Mouse (Mus musculus) intestine, postnatal 0 days (tissue): ENCODE results near the gene Adprh. TPM values are rescaled to one million over a fixed set of nuclear protein-coding genes. Genes with fewer than 3 reads are reported as not detected.
A peak's percentile ranks its signal among the peaks of the same experiment; 100 is the strongest.

Experiments used
- ATAC-seq: fragments of 200-750 bp; cut with Nextera tagmentation; 2 replicates; pipeline ENCODE4 v1.8.0; 2017; ENCODE audit warnings: mild to moderate bottlenecking, moderate TSS enrichment, moderate library complexity
- H3K27ac ChIP-seq: fragments of 300-500 bp; sonication (generic); 2 replicates; pipeline ENCODE4 v1.5.1; 2014; ENCODE audit warnings: mild to moderate bottlenecking, low read depth, low read length, moderate library complexity
- H3K27me3 ChIP-seq: fragments of 300-500 bp; sonication (generic); replicated peaks from 2 replicates; pipeline ENCODE4 v1.6.1; 2014; ENCODE audit warnings: low read length, mixed read lengths; ENCODE audit not compliant: control insufficient read depth, insufficient read depth
- H3K36me3 ChIP-seq: fragments of 300-500 bp; sonication (generic); 2 replicates; pipeline ENCODE4 v1.6.1; 2014; ENCODE audit warnings: mild to moderate bottlenecking, moderate library complexity; ENCODE audit not compliant: control insufficient read depth, insufficient read depth
- H3K4me1 ChIP-seq: fragments of 300-500 bp; sonication (generic); replicated peaks from 2 replicates; pipeline ENCODE4 v1.6.1; 2014; ENCODE audit warnings: antibody characterized with exemption, low read length, mixed read lengths; ENCODE audit not compliant: control insufficient read depth, insufficient read depth
- H3K4me2 ChIP-seq: fragments of 300-500 bp; sonication (generic); replicated peaks from 2 replicates; pipeline ENCODE4 v1.6.1; 2014; ENCODE audit warnings: low read depth, mild to moderate bottlenecking, moderate library complexity
- H3K4me3 ChIP-seq: fragments of 300-500 bp; sonication (generic); 2 replicates; pipeline ENCODE4 v1.5.1; 2014; ENCODE audit warnings: low read depth, low read length
- H3K9ac ChIP-seq: fragments of 300-500 bp; sonication (generic); 2 replicates; pipeline ENCODE4 v1.6.1; 2014; ENCODE audit warnings: mild to moderate bottlenecking, low read depth, low read length
- H3K9me3 ChIP-seq: fragments of 300-500 bp; sonication (generic); 2 replicates; pipeline ENCODE4 v1.6.1; 2016; ENCODE audit warnings: mixed run types; ENCODE audit not compliant: control insufficient read depth
- CTCF ChIP-seq: sonication (generic); IDR thresholded peaks from 2 replicates; pipeline ENCODE4 v1.5.1; 2016; ENCODE audit warnings: low read depth, mild to moderate bottlenecking, control low read depth, antibody characterized with exemption, moderate library complexity
- WGBS: fragments of 180-500 bp; shearing (Covaris S2); extraction: QIAGEN DNeasy Blood & Tissue Kit; methylation state at CpG from one replicate; pipeline ENCODE4 v1.1.7; 2014; 5-methylcytosine and 5-hydroxymethylcytosine counted together
- polyA plus RNA-seq: library from polyadenylated mRNA; unstranded; fragments of >200 nt; fragmentation: Nextera tagmentation; extraction: Ambion mirVana; gene quantifications from 2 replicates; pipeline ENCODE4 v1.2.1, GENCODE M21; 2015

The Adprh gene
- polyA plus RNA-seq, 1 experiment from 2014 or later: 58.8 TPM

- Histone ChIP-seq H3K9me3 (no peaks in the 10 kb centered on the region), H3K9ac (no peak overlapping the region), H3K4me1 (no peaks in the 10 kb centered on the region), H3K27me3 (no peaks in the 10 kb centered on the region), H3K36me3 (no peaks in the 10 kb centered on the region), H3K4me3 (no peak overlapping the region), H3K27ac (no peak overlapping the region), H3K4me2 (no peak overlapping the region)
- ATAC-seq: no peak
- 83% methylated on average over 2 of the region's 2 CpGs for WGBS
- no peak for TF ChIP-seq CTCF
Measured at GRCm38 (mm10) chr16:38425374-38425773, 27.1 kb downstream of the Adprh start.

- no peak overlapping the region for H3K4me3 ChIP-seq
- H3K27ac ChIP-seq: no peak overlapping the region
- H3K36me3 ChIP-seq: no peaks in the 10 kb centered on the region
- no peaks in the 10 kb centered on the region for H3K4me1 ChIP-seq
- WGBS: 69% methylated on average over 7 of the region's 7 CpGs
- TF ChIP-seq CTCF: no peak
- no peak overlapping the region for H3K9ac ChIP-seq
- H3K4me2 ChIP-seq: no peak overlapping the region
- no peaks in the 10 kb centered on the region for H3K9me3 ChIP-seq
- ATAC-seq: no peak
- no peaks in the 10 kb centered on the region for H3K27me3 ChIP-seq
Measured at GRCm38 (mm10) chr16:38414953-38415352, 37.5 kb downstream of the Adprh start.

- H3K36me3 ChIP-seq: no peaks in the 10 kb centered on the region
- H3K27ac ChIP-seq: no peak overlapping the region
- H3K9ac ChIP-seq: no peak overlapping the region
- H3K4me3 ChIP-seq: no peak overlapping the region
- no peaks in the 10 kb centered on the region for H3K4me1 ChIP-seq
- H3K4me2 ChIP-seq: no peak overlapping the region
- TF ChIP-seq CTCF: no peak
- ATAC-seq: no peak
- WGBS: 92% methylated on average over 8 of the region's 8 CpGs
- H3K9me3 ChIP-seq: no peaks in the 10 kb centered on the region
- H3K27me3 ChIP-seq: no peaks in the 10 kb centered on the region
Measured at GRCm38 (mm10) chr16:38408416-38408815, 44.1 kb downstream of the Adprh start.

GRCm38 (mm10) chr16:38407584-38407983 lies 44.9 kb downstream of the Adprh start:
- no peaks in the 10 kb centered on the region for H3K27me3 ChIP-seq
- no peak overlapping the region for H3K9ac ChIP-seq
- no peak for ATAC-seq
- no peak overlapping the region for H3K4me3 ChIP-seq
- H3K4me1 ChIP-seq: no peaks in the 10 kb centered on the region
- H3K9me3 ChIP-seq: no peaks in the 10 kb centered on the region
- H3K4me2 ChIP-seq: no peak overlapping the region
- no peak for TF ChIP-seq CTCF
- WGBS: 50% methylated on average over 5 of the region's 5 CpGs
- no peak overlapping the region for H3K27ac ChIP-seq
- no peaks in the 10 kb centered on the region for H3K36me3 ChIP-seq

GRCm38 (mm10) chr16:38406708-38407107 lies 45.8 kb downstream of the Adprh start:
- Histone ChIP-seq H3K4me1 (no peaks in the 10 kb centered on the region), H3K27ac (no peak overlapping the region), H3K4me2 (no peak overlapping the region; the same call in 1 of the 2 replicates), H3K9me3 (no peaks in the 10 kb centered on the region), H3K27me3 (no peaks in the 10 kb centered on the region), H3K36me3 (no peaks in the 10 kb centered on the region), H3K9ac (no peak overlapping the region), H3K4me3 (no peak overlapping the region)
- ATAC-seq: peak; percentile 72
- 75% methylated on average over 6 of the region's 6 CpGs for WGBS
- TF ChIP-seq CTCF: no peak

GRCm38 (mm10) chr16:38406293-38406692 lies 46.2 kb downstream of the Adprh start:
- no peaks in the 10 kb centered on the region for H3K27me3 ChIP-seq
- no peak overlapping the region for H3K4me3 ChIP-seq
- H3K36me3 ChIP-seq: no peaks in the 10 kb centered on the region
- no peaks in the 10 kb centered on the region for H3K4me1 ChIP-seq
- H3K27ac ChIP-seq: no peak overlapping the region
- ATAC-seq: no peak
- H3K9me3 ChIP-seq: no peaks in the 10 kb centered on the region
- H3K4me2 ChIP-seq: no peak overlapping the region
- TF ChIP-seq CTCF: no peak
- WGBS: 79% methylated on average over 5 of the region's 5 CpGs
- H3K9ac ChIP-seq: no peak overlapping the region

- H3K4me2 ChIP-seq: no peak overlapping the region
- no peaks in the 10 kb centered on the region for H3K4me1 ChIP-seq
- TF ChIP-seq CTCF: no peak
- 88% methylated on average over 7 of the region's 7 CpGs for WGBS
- no peak overlapping the region for H3K4me3 ChIP-seq
- no peak for ATAC-seq
- no peaks in the 10 kb centered on the region; the same call in 1 of the 2 replicates for H3K27me3 ChIP-seq
- no peaks in the 10 kb centered on the region for H3K36me3 ChIP-seq
- no peaks in the 10 kb centered on the region for H3K9me3 ChIP-seq
- H3K9ac ChIP-seq: no peak overlapping the region
- no peak overlapping the region for H3K27ac ChIP-seq
Measured at GRCm38 (mm10) chr16:38403639-38404038, 48.9 kb downstream of the Adprh start.
